Mouse (Mus musculus) hematopoietic stem cell, adult 5-6 weeks (primary cell): ENCODE measurements around the gene Srsf1. TPM values are rescaled to one million over a fixed set of nuclear protein-coding genes. Genes with fewer than 3 reads are reported as not detected.
A peak's percentile ranks its signal among the peaks of the same experiment; 100 is the strongest.

Experiments
- ATAC-seq, 2 experiments: fragments of 125-278 bp in 1 of 2; replicated peaks in 1 of 2; 2 replicates each; pipeline ENCODE4 v1.8.0; 2016 to 2017; ENCODE audit warnings: inconsistent platforms in 2 of 2, mild to moderate bottlenecking in 2 of 2, moderate number of reproducible peaks in 2 of 2, low read depth in 1 of 2, moderate TSS enrichment in 1 of 2; ENCODE audit not compliant: low FRiP score in 2 of 2, poor library complexity in 2 of 2, severe bottlenecking in 2 of 2, insufficient read depth in 1 of 2, low TSS enrichment in 1 of 2
- total RNA-seq: library from RNA; stranded (forward); fragments of 172-1452, 232-1000 nt; gene quantifications from 2 replicates; pipeline ENCODE4 v1.2.3, GENCODE M21; 2017

The Srsf1 gene
- total RNA-seq, 1 experiment from 2014 or later, result 411 TPM

GRCm38 (mm10) chr11:88061892-88062625 is 14.9 kb downstream of the Srsf1 start:
- ATAC-seq, result no peak

- ATAC-seq, result no peak
These were observed 18.6 kb downstream of the Srsf1 start for GRCm38 (mm10) chr11:88065732-88066131.

DNA sequence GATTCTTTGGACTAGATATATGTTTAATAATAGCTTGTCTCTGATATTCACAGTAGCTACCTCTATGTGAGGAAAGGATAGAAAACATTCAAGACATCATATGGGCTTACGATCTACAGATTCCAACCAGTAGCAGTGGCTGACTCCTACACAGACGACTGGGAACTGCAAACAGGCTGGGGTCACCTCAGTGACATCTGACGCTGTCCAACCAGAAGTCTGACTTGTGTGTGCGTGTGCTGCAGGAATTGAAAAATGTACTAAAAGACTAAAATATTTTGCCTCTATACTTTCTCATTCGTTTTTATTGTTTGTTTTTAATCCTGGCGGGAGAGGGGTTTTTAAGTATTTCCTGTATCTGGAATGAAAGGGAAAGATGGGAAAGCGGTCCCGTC is 20.0 kb downstream of the Srsf1 start:
- ATAC-seq, result no peak

DNA sequence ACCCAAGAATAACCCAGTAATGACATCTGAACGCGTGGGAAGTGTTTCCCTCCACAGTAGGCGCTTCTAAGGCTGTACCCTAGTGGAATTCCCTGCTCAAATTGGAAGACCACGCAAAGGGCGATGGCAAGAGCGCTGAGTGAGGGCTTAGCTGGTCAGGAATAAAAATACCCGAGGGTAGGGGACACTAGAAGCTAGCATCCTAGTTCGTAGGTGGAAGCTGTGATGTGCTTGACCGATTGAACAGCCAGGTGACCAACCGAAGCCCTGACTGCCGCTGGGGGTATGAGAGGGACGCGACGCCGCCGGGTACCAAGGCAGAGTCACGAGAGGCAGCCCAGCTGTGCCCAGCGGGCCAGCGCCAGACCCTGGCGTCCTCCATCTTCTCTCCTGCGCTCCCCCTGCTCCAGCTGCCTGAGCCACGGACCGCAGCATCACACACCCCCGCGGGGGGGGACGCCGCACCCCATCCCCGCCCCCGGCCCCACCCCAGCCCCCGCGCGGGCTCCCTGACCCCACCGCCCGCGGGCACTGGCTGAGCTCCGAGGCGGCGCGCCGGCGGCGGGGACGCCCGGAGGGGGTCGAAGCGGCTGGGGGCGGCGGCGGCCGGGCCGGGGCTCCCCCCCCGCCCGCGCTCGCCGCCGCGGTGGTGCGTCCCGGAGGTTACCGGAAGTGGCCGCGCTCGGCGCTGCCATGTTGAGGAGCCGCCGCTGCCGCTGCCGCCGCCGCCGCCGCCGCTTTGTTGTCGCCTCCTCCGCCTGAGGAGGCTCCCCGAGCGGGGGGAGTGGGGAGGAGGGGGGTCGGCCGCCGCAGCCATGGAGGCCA is 20.6 kb downstream of the Srsf1 start, which contains the start of gene Vezf1:
Vezf1 (plus strand) TSS at position 694 of the 825 bp plus-strand sequence.
- ATAC-seq, result peak; percentile 54 to 80

DNA sequence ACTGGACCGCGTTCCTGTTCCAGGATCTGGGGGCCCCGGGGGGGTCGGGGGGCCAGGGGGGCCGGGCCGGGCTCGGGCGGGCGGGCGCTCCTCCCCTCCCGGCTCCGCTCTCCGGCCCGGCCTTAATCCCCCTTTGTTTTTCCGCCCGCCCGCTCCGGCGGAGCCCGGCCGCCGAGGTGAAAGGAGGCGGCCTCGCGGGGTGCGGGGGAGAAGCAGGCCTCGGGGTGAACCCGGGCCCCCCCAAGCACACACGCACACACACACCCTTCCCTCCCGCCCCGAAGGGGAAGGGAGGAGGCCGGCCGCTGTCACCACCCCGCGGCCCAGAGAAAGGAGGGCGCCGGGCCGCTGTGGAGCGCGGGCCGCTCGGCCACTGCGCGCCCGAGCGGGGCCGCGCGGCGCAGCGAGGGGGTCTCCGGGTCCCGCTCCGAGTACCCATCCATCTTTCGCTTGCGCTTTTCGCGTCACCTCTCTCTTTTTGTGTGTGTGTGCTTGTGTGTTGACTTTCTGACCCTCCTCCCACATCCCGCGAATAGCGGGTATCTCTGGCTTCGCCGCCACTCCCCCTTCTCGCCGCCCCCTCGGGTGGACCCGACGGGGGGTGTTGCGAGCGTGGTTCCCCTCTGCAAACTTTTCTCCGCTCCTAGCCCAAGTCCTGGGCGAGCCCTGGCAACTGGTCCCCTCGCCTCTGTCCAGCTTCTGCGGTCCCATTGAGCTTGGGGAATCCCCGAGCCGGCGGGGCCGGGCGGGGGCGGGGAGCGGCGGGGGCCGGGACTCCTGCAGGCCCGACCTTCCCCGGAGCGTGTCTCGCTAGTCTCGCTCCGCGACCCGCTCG is 21.5 kb downstream of the Srsf1 start:
- peak in 1 of 2 experiments; percentile 45; a peak in 2 of 4 replicates for ATAC-seq

DNA sequence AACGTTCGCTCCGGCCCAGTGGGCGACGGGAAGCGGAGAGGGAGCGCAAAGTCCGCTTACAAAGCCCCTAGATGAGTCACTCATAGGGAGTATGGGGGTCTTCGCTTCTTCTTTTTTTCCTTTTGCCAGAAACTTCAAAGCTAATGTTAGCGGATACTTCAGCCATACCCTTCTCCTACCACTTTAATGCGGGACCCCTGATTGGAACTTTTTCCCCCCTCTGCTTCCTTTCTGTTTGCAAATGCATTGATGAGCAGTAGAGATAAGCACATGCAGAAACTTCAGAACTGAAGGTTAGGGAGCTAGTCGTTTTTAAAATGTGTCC is 22.0 kb downstream of the Srsf1 start:
- ATAC-seq, result 0 out of 4 replicates have a peak, but pooled peaks of 1 of the 2 experiments have one; percentile 6

GRCm38 (mm10) chr11:88070392-88070791 is 23.2 kb downstream of the Srsf1 start:
- no peak for ATAC-seq

GRCm38 (mm10) chr11:88071113-88071512 is 23.9 kb downstream of the Srsf1 start:
- no peak for ATAC-seq

- ATAC-seq, result no peak
These were observed 26.2 kb downstream of the Srsf1 start for GRCm38 (mm10) chr11:88073343-88073875.

- no peak for ATAC-seq
These were observed 28.5 kb downstream of the Srsf1 start for GRCm38 (mm10) chr11:88075701-88076100.

GRCm38 (mm10) chr11:88076394-88076793 is 29.2 kb downstream of the Srsf1 start:
- ATAC-seq, result no peak

GRCm38 (mm10) chr11:88083699-88084098 is 36.5 kb downstream of the Srsf1 start:
- ATAC-seq, result peak; percentile 54 to 73; a peak in 3 of 4 replicates

DNA sequence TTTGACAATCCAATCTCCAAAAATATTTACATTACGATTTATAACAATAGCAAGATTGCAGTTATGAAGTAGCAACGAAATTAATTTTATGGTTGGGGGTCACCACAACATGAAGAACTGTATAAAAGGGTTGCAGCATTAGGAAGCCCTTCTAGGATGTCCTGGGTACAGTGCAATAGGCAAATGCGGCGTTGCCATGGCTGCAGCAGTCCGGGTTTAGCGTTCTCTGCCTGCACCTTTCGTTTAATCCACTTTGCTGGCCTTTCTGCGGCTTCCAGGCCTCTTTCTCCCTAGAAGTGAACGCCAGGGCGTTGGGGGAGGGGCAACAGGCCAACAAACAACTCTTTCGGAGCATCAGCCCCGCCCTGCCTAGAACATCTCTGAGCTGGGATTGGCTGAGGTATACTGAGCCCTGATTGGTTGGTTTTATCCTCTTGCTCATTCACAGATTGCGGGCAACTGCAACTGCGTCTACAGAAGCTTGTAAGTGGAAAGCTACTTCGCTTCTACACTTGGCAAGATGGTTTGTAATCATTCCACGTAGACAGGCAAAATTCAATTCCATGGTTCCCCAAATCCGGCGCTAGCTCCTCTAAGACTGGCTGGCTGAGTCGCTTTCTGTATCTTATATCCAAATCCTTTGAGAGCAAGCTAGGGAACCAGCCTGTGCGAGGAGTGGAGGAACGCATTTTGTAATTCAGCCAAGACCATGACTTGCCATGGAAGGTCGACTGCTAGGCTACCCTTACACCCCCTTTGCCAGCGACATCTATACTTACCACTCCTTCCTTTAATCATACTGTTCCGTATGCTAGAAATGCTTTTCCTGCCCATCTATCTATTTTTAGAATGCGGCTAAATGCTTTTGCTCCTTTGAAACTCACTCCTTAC is 39.8 kb downstream of the Srsf1 start:
- ATAC-seq, result peak; percentile 69 to 80

DNA sequence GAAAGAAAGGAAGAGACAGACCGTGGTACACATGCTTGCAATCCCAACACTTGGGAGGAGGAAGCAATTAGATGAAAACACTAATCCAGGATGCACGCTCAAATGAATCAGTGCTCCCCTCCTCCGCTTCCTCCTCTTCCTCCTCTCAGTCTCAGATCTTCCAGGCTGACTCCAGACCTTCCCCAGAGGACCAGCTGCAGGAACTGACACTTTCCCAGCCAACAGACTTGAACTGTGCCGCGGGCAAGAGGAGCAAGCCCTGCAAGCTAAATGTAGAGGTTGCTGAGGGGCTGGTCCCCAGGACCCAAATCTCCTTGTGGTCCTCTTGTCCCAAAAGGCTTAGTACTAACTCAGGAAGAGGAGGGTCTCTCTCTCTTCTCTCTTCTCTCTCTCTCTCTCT is 42.0 kb downstream of the Srsf1 start:
- ATAC-seq, result no peak

- ATAC-seq, result no peak
These were observed 43.1 kb downstream of the Srsf1 start for GRCm38 (mm10) chr11:88090293-88090692.

DNA sequence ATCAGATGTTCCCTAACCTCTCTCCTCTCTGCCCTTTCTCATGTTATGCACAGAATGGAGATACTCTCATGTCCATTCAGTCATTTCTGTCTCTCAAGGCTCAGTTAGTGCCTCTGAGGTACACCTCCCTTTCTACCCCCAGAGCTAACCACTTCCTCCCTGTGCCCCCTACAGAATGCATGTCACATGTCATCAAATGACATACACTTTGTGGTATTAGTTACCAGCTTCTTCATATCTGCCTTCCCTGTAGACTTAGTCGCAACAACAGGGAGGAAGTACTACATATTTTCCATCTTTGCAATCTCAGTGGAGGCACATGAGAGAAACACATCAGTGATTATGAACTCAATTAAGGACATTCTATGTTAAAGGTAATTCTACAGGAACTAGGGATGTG is 44.8 kb downstream of the Srsf1 start:
- ATAC-seq, result peak; percentile 42 to 63; a peak in 2 of 4 replicates
